Mouse (Mus musculus) forebrain, embryonic 10.5 days (tissue): ENCODE data around the gene Chd3. TPM values are rescaled to one million over a fixed set of nuclear protein-coding genes. Genes with fewer than 3 reads are reported as not detected.
"Not testable (repeated sequence)": the region's sequence is repeated elsewhere in the genome, so short reads cannot be mapped to it uniquely, and the experiment has no call there.

Source experiments
- DNase-seq: peaks from one replicate; pipeline ENCODE4 v3.0.0-alpha.2; 2017; ENCODE audit warnings: low spot score; ENCODE audit errors: extremely low spot score
- H3K27ac ChIP-seq: fragments of 300-500 bp; sonication (generic); 2 replicates; pipeline ENCODE4 v1.5.1; 2016; ENCODE audit warnings: mild to moderate bottlenecking
- H3K27me3 ChIP-seq: fragments of 300-500 bp; sonication (generic); 2 replicates; pipeline ENCODE4 v1.6.1; 2016; ENCODE audit warnings: mild to moderate bottlenecking; ENCODE audit not compliant: poor library complexity, severe bottlenecking
- H3K36me3 ChIP-seq: fragments of 300-500 bp; sonication (generic); replicated peaks from 2 replicates; pipeline ENCODE4 v1.6.1; 2016; ENCODE audit warnings: mild to moderate bottlenecking, moderate library complexity
- H3K4me1 ChIP-seq: fragments of 300-500 bp; sonication (generic); 2 replicates; pipeline ENCODE4 v1.6.1; 2016
- H3K4me3 ChIP-seq: fragments of 300-500 bp; sonication (generic); 2 replicates; pipeline ENCODE4 v1.5.1; 2016; ENCODE audit warnings: mild to moderate bottlenecking, moderate library complexity
- H3K9me3 ChIP-seq: fragments of 300-500 bp; sonication (generic); 2 replicates; pipeline ENCODE4 v1.6.1; 2016; ENCODE audit warnings: mild to moderate bottlenecking, moderate library complexity
- WGBS: fragments of 180-500 bp; shearing (Covaris S2); methylation state at CpG from one replicate; pipeline ENCODE4 v1.1.7; 2016; 5-methylcytosine and 5-hydroxymethylcytosine counted together
- polyA plus RNA-seq: library from polyadenylated mRNA; unstranded; fragments of >200 nt; fragmentation: Nextera tagmentation; extraction: Ambion mirVana; gene quantifications from 2 replicates; pipeline ENCODE4 v1.2.1, GENCODE M21; 2016

The Chd3 gene
- polyA plus RNA-seq, 1 experiment from 2014 or later: 44.9 TPM

DNA sequence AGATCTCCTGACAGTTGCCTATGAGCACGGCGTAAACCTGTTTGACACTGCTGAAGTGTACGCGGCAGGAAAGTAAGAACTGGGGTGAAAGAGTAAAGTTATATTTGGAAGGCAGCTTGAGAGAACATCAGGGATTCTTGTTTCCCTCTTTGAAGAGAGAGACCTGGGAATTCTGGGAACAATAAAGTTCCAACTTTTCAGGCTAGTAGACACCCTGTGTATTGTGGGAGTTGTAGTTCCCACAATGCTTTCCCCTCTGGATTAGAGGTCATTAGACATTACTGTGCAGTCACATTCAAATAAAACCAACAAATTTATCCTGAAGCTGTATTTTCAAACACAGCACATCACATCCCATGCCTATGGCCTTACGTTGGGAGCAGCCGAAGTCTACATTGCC lies 40.7 kb downstream of the Chd3 start:
- WGBS: 92% methylated on average over 6 of the region's 6 CpGs
- Histone ChIP-seq H3K9me3 (no peaks in the 10 kb centered on the region), H3K27ac (no peak overlapping the region), H3K4me1 (peaks cover 65% of the 10 kb centered on the region), H3K27me3 (peaks cover 60% of the 10 kb centered on the region), H3K4me3 (no peak overlapping the region), H3K36me3 (no peaks in the 10 kb centered on the region)
- DNase-seq: no peak

GRCm38 (mm10) chr11:69327648-69328047 lies 41.6 kb downstream of the Chd3 start:
- Histone ChIP-seq H3K9me3 (no peaks in the 10 kb centered on the region), H3K36me3 (no peaks in the 10 kb centered on the region), H3K4me1 (peaks cover 65% of the 10 kb centered on the region), H3K27ac (no peak overlapping the region), H3K4me3 (no peak overlapping the region; the same call in 1 of the 2 replicates), H3K27me3 (peaks cover 60% of the 10 kb centered on the region)
- no peak for DNase-seq
- WGBS: 49% methylated on average over 6 of the region's 6 CpGs

- Histone ChIP-seq H3K27ac (no peak overlapping the region), H3K27me3 (peaks cover 60% of the 10 kb centered on the region), H3K36me3 (no peaks in the 10 kb centered on the region), H3K9me3 (no peaks in the 10 kb centered on the region), H3K4me3 (peak overlapping the region; percentile 77), H3K4me1 (peaks cover 65% of the 10 kb centered on the region)
- 7% methylated on average over 9 of the region's 9 CpGs for WGBS
- no peak for DNase-seq
These were observed 42.1 kb downstream of the Chd3 start for GRCm38 (mm10) chr11:69327157-69327442.

GRCm38 (mm10) chr11:69326408-69327156 lies 42.6 kb downstream of the Chd3 start:
- DNase-seq: no peak
- H3K27me3 ChIP-seq: peaks cover 59% of the 10 kb centered on the region
- peak overlapping the region; percentile 77 for H3K4me3 ChIP-seq
- no peaks in the 10 kb centered on the region for H3K36me3 ChIP-seq
- WGBS: 1% methylated on average over 45 of the region's 45 CpGs
- peaks cover 65% of the 10 kb centered on the region for H3K4me1 ChIP-seq
- H3K9me3 ChIP-seq: no peaks in the 10 kb centered on the region
- peak overlapping the region; percentile 76 for H3K27ac ChIP-seq

DNA sequence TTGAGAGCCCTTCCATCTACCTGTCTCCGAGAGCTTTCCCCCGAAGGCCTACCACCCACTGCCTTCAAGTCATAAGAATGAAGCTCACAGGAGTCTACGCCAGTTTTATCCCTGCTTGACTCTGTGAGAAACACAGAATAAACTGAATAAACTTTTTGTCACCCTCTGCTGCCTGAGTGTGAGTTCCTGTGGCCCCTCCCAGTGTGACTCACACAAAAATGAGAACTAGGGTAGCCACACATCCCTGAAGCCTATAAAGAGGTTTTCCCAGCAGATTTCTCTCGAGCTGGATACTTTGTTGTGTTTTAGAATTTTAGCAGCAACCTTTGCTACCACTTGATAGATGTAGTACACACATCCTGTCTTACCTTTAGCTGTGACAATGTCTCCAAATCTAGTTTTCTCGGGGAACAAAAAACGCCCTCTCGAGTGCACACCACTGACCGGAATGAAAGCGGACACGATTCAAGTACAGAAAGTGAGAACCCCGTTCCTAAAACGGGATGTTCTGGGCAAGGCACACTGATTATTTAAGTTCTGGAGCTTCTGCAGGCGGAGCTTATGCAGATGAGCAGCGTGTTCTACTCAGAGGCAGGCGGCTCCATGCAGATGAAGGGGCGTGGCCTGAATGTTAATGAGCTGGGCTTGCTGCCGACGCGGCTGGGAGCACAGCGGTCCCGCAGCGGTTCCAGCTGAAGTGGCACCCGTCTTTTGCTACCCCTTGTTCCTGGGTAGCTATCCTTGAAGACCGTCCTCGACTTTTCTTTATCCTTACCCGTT lies 43.4 kb downstream of the Chd3 start, which contains the start of gene Kcnab3:
Kcnab3 (plus strand) TSS at position 631 of the 780 bp plus-strand sequence.
- no peaks in the 10 kb centered on the region for H3K9me3 ChIP-seq
- peak within 1 kb of the TSS; percentile 76 for H3K27ac ChIP-seq
- H3K4me1 ChIP-seq: peaks cover 63% of the 10 kb centered on the region

GRCm38 (mm10) chr11:69324749-69325148 lies 44.5 kb downstream of the Chd3 start:
- 0 out of 2 replicates have a peak overlapping the region, but pooled peaks have one; percentile 97 for H3K27ac ChIP-seq
- DNase-seq: no peak
- 82% methylated on average over 6 of the region's 6 CpGs for WGBS
- H3K27me3 ChIP-seq: peaks cover 41% of the 10 kb centered on the region
- H3K9me3 ChIP-seq: no peaks in the 10 kb centered on the region
- H3K4me1 ChIP-seq: peaks cover 66% of the 10 kb centered on the region
- H3K36me3 ChIP-seq: peaks cover 15% of the 10 kb centered on the region
- peak overlapping the region; percentile 77 for H3K4me3 ChIP-seq

More for the DNA sequence above, 43.4 kb downstream of the Chd3 start, which contains the start of gene Kcnab3:
- WGBS: 14% methylated on average over 26 of the region's 26 CpGs
- Histone ChIP-seq H3K27me3 (peaks cover 52% of the 10 kb centered on the region), H3K36me3 (peaks cover 5% of the 10 kb centered on the region), H3K4me3 (peak within 1 kb of the TSS; percentile 77)
- peak; percentile 82 for DNase-seq

DNA sequence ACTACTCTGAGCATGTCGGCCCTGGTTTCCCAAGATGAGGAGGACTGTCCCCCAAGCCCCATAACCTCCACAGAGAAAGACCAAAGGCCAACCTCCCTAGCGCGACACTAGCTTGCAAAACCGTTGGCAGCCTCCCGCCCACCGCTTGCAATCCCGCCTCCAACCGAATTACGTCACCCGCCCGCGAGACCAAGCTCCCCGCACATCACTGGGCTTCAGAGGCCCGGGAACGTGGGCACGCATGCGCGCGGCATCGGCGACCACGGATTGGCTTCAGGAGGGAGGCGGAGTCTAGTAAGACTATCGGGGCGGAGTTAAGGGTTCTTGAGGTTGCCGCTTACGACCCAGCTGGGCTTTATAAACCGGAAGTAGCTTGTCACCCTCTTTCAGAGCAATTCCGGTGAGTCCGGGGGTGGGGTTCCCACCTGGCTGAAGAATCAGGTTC lies 45.5 kb downstream of the Chd3 start, which contains the start of the genes Cntrob and Trappc1:
Cntrob (minus strand) TSS at position 109 of the 445 bp plus-strand sequence.
Trappc1 (plus strand) TSS at position 314 of the 445 bp plus-strand sequence.
- H3K9me3 ChIP-seq: no peaks in the 10 kb centered on the region
- H3K4me3 ChIP-seq: peak within 1 kb of the TSS; percentile 77
- H3K27me3 ChIP-seq: peaks cover 30% of the 10 kb centered on the region
- H3K4me1 ChIP-seq: peaks cover 66% of the 10 kb centered on the region
- under 1% methylated on average over 30 of the region's 30 CpGs for WGBS
- peak within 1 kb of the TSS; percentile 97 for H3K27ac ChIP-seq
- H3K36me3 ChIP-seq: peaks cover 26% of the 10 kb centered on the region
- DNase-seq: peak; percentile 100

- H3K4me1 ChIP-seq: peaks cover 65% of the 10 kb centered on the region
- DNase-seq: no peak
- whole genome bisulfite sequencing: 33% methylated on average over 18 of the region's 18 CpGs
These were observed 46.3 kb downstream of the Chd3 start for GRCm38 (mm10) chr11:69322693-69323471.

GRCm38 (mm10) chr11:69322010-69322409 lies 47.2 kb downstream of the Chd3 start:
- DNase-seq: no peak
- Histone ChIP-seq H3K36me3 (peaks cover 43% of the 10 kb centered on the region), H3K27me3 (peaks cover 13% of the 10 kb centered on the region), H3K27ac (peak overlapping the region; percentile 97; the same call in 1 of the 2 replicates), H3K9me3 (no peaks in the 10 kb centered on the region), H3K4me1 (peaks cover 56% of the 10 kb centered on the region), H3K4me3 (peak overlapping the region; percentile 77)
- 78% methylated on average over 6 of the region's 6 CpGs for WGBS

More at GRCm38 (mm10) chr11:69322693-69323471, 46.3 kb downstream of the Chd3 start:
- peaks cover 34% of the 10 kb centered on the region for H3K36me3 ChIP-seq
- no peaks in the 10 kb centered on the region for H3K9me3 ChIP-seq
- peaks cover 22% of the 10 kb centered on the region for H3K27me3 ChIP-seq
- H3K27ac ChIP-seq: peak overlapping the region; percentile 97
- H3K4me3 ChIP-seq: peak overlapping the region; percentile 77

GRCm38 (mm10) chr11:69321580-69321979 lies 47.6 kb downstream of the Chd3 start:
- 96% methylated on average over 6 of the region's 6 CpGs for WGBS
- peak overlapping the region; percentile 77 for H3K4me3 ChIP-seq
- 0 out of 2 replicates have a peak overlapping the region, but pooled peaks have one; percentile 97 for H3K27ac ChIP-seq
- no peak for DNase-seq
- H3K36me3 ChIP-seq: peaks cover 47% of the 10 kb centered on the region
- H3K4me1 ChIP-seq: peaks cover 52% of the 10 kb centered on the region
- no peaks in the 10 kb centered on the region for H3K9me3 ChIP-seq
- H3K27me3 ChIP-seq: peaks cover 9% of the 10 kb centered on the region

DNA sequence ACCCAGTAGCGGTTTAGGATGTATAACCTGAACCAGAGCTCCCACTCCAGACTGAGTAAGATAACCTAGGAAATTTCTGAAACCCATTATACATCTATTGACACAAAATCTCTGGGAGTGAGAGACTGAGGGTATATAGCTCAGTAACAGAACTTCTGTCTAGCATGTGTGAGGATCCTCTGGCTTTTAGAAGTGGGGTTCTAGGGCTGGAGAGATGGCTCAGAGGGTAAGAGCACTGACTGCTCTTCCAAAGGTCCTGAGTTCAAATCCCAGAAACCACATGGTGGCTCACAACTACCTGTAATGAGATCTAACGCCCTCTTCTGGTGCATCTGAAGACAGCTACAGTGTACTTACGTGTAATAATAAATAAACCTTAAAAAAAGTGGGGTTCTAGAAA lies 51.2 kb downstream of the Chd3 start:
- not testable (repeated sequence) for H3K4me3 ChIP-seq, DNase-seq, H3K27me3 ChIP-seq, H3K27ac ChIP-seq, H3K9me3 ChIP-seq
- H3K4me1 ChIP-seq: peaks cover 22% of the 10 kb centered on the region
- WGBS: 89% methylated on average over 3 of the region's 3 CpGs
- H3K36me3 ChIP-seq: peaks cover 82% of the 10 kb centered on the region

- H3K27ac ChIP-seq: no peak overlapping the region
- WGBS: 94% methylated on average over 6 of the region's 6 CpGs
- H3K4me1 ChIP-seq: peaks cover 7% of the 10 kb centered on the region; the same call in 1 of the 2 replicates
- no peak overlapping the region for H3K4me3 ChIP-seq
- no peaks in the 10 kb centered on the region for H3K27me3 ChIP-seq
- H3K36me3 ChIP-seq: peaks cover 97% of the 10 kb centered on the region
- no peaks in the 10 kb centered on the region for H3K9me3 ChIP-seq
- no peak for DNase-seq
These were observed 52.8 kb downstream of the Chd3 start for GRCm38 (mm10) chr11:69316361-69316760.
